Mouse (Mus musculus): ENCODE results near the gene Xlr4a.
A peak's percentile ranks its signal among the peaks of the same experiment; 100 is the strongest.
"Not testable (repeated sequence)": the region's sequence is repeated elsewhere in the genome, so short reads cannot be mapped to it uniquely, and the experiment has no call there.

Xlr4a gene

DNA sequence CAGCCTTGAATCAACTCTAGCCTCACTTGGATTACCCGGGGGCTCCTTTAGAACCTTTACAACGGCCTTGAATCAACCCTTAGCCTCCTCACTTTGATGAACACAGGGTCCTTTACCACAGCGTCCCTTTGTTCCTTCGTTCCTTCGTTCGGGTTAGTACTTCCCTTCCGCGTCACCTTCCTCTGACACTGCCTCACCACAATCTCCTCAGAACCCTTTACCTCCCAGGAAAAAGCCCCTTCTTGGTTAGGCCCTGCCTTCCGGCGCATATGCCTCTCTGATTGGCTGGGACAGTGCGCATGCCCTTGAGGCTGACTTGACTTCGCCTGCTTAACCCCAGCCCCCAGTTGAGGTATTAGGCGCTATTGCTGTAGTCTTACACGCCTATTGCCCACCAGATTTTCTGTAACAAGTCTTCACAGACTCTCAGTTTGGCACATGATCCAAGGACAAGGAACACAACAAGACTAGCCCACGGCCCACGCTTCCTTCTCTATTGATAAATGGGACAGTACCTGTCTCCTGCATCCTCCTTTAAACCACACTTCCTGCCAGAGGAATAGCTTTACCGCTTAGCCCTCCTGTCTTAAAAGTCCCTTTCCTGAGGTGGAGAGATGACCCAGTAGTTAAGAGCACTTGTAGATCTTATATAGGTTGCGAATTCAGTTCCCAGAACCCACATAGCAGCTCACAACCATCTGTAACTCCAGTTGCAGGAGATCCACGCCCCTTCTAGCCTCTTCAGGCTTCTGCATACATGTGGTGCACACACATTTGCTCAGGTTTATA lies at the start of gene Xlr4a:
Xlr4a (minus strand) TSS at position 212 of the 789 bp plus-strand sequence.
- not testable (repeated sequence) for DNase-seq (ENCODE audit: low spot score in 2 of 2)

DNA sequence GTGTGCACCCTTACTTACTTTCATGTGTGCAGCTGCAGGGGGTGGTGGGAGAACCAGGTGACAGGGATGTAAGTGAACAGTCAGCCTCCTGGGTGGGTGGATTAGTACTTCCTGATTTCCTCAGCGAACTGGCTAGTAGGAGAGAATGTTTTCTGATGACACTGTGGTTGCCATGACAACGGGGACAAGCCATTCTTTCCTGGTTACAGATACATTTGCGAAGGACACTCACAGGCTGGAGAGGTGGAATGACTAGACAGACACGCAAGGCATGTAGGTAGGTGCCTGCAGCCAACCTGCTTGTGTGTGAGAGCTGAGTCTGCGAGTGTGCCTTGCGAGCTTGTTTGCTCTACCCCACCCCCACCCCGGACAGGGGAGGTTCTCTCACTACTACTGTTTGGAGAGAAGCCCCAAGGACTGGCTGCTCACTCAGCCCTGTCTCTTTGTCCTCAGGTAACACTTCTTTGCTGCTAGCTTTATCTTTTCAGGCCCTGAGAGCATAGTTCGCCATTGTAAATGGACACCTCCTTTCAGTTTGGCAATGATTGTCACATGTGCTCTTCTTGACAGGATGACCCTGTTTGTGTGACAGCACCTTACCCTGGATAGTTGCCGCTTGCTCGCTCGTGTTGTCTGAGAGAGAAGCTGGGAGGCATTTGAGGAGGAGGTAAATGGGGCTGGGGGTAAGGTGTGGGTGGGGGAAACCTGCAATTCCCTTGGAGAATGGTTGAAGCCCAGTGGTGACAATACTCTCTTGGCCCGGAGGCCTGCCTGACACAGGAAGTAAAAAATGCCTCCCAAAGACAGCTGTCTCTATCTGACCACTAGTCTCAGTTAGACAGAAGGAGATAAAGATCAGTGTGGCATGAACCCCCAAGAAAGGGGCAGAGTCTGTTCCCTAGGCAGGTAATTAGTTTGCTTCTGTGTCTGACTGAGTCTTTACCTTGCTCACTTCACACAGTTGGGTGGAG lies 40.9 kb upstream of the Xlr4a start:
- not testable (repeated sequence) for DNase-seq (ENCODE audit: low spot score in 2 of 2)

DNA sequence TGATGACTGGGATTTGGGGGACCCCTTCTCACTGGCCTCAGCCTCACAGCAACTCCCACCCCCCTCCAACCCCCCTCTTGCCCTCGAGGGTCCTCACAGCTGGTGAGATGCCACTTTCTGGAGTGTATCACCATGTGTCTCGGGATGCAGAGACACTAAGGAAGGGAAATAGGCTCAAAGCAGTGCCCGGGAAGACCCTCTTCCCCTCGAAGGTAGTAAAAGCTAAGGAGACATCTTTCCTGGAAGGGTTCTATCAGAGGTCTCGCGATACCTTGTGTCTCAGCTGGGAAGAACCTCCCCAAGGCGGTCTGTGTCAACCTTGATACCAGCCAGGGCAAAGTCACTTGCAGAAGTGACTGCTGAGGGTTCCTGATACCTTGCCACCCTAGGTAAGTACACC lies 34.5 kb upstream of the Xlr4a start, which contains the start of gene Gm14685:
Gm14685 (plus strand) TSS at position 301 of the 400 bp plus-strand sequence.
- DNase-seq (ENCODE audit: low spot score in 2 of 2): not testable (repeated sequence)

DNA sequence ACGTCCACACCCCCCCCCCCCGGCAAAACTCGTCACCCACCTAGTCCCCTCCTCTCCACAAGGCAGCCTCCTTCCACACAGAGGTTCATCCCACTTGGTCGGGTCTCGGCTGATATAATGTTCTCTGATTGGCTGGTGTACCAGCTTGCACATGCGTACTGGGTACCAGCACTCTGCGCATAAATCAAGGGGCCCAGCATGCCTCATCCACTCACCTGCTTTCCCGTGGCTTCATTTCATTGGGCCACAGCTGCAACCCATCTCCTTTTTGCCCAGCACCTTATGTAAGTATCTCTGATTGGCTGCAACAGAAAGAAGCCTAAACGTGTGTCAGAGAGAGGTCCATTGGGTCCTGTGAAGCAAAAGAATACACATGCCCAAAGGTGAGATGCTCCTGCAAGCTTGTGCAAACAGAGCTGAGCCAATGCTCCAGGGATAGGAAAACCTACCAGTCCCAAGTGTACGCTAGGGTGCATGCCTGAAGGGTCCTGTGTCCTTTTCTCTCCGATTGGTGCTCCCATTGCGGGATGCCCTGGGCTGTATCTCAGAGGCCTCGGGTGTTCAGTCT lies 14.7 kb upstream of the Xlr4a start, which contains the start of gene Xlr3a:
Xlr3a (minus strand) TSS at position 155 of the 568 bp plus-strand sequence.
- DNase-seq (ENCODE audit: low spot score in 2 of 2): not testable (repeated sequence)

DNA sequence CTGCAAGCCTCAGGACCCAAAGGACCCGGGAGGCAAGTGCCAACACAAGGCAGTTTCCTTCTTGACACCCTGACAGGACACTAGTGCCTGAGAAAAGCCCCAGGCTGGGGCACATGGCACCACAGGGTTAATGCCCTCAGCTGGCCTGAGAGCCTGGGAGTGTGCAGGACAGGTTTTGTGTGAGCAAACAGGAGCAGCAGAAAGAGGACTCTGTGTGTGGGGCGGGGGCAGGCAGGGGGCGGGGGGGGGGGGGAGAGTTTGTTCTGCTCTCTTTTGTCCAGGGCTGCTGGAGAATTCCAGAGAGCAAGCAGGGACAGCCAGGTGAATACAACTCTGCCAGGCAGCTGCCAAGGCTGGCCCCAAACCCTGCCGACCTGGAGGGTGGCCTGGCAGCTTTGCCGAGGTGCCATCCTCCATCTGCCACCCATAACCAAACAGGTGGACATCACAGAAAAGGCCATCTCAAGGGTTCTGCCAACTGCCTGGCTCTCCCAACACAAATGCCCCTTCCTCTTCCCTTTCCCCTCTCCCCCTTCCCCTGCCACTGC lies 15.4 kb downstream of the Xlr4a start:
- not testable (repeated sequence) for DNase-seq (ENCODE audit: low spot score in 2 of 2)

DNA sequence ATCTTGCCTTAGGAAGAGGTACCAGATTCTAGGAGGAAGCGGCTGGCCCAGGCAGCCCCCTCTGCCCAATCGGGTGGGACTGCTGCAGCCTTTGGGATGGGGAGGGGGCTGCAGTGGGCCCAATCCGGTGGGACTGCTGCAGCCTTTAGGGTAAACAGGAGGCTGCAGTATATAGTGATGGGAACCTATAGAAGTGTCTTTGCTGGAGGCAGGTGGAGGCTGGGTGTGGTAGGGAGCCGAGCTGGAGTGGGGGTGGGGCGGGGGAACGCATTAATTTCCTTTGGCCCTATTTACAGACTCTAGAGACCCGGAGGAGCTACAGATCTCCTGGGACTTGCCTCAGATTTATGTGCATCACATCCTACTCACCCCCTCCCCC lies 17.9 kb downstream of the Xlr4a start, which contains the start of gene Pnma3:
Pnma3 (plus strand) TSS at position 373 of the 379 bp plus-strand sequence.
- DNase-seq (ENCODE audit: low spot score in 2 of 2): no peak

DNA sequence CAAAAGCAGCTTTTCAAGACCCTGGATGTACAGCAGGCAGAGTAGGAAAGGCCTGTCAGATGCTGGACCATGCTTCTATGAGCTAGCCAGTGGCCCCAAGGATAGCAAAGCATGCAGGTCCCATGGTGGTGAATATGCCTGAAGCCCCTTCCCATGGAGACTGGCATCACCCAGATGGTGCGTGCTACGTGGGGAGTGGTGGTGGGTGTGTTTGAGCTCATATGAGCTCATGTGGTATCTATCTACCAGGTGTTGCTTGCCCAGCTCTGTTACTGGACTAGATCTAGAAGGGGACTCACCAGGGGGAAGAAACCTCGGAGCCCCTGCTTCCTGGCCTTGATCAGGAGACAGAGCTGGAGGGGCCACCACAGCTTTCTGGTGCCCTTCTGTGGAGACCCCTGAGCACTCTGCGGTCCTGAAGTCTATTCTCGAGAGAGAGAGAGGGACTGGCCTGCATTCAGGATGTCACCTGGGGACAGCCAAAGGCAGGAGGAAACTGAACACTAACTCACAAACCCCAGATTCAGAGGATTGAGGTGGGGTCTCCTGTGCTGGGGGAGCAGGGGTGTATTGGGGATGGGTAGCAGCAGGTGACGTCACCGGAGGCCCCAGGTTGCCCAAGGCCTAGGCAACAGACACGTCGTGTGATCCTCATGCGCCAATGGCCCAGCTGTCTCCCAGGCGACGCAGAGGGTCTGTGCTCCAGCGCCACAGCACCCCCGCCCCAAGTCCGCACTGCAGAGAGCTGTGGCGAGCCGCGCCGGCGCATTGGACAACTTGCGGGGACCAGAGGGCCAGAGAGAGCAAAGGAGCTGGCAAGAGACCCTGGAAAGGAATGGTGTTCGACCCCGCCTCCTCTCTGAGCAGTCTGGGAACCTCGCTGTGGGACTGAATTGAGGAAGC lies 18.5 kb downstream of the Xlr4a start:
- DNase-seq (ENCODE audit: low spot score in 2 of 2): peak in 1 of 2 experiments; percentile 58

DNA sequence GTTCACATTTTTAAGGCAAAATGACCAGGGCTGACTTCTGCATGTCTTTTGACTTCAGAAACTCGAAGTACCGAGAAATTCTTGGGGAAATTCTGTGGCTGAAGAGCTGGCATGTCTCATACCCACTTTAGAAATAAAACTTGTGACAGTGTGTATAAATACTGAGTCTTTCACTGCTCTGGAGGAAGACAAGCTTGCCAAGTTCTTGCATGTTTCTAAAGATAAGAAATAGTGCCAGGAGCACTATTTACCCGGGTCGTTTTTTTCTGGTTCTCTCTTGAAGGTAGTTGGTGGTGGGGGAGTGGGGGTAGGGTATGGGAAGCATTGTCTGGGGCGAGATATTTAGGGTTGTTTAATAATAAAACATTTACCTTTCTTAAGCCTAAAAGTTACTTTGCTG lies 20.0 kb downstream of the Xlr4a start:
- DNase-seq (ENCODE audit: low spot score in 2 of 2): no peak

DNA sequence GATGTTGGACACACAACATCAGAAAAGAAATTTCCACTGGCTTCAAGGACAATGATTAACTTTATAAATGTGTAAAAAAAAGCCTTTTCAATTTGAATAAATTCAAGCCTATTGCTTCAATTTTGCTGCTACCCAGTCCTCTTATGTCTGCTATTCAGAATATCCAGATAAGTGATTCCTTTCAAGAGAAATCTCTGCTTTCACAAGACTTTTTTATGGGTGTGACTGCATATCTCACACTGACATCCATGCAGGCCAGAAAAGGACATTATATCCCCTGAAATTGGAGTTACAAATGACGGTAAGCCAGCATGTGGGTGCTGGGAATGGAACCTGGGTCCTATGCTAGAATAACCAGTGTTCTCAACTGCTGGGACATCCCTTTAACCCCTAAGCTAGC lies 20.8 kb downstream of the Xlr4a start:
- no peak for DNase-seq (ENCODE audit: low spot score in 2 of 2)

DNA sequence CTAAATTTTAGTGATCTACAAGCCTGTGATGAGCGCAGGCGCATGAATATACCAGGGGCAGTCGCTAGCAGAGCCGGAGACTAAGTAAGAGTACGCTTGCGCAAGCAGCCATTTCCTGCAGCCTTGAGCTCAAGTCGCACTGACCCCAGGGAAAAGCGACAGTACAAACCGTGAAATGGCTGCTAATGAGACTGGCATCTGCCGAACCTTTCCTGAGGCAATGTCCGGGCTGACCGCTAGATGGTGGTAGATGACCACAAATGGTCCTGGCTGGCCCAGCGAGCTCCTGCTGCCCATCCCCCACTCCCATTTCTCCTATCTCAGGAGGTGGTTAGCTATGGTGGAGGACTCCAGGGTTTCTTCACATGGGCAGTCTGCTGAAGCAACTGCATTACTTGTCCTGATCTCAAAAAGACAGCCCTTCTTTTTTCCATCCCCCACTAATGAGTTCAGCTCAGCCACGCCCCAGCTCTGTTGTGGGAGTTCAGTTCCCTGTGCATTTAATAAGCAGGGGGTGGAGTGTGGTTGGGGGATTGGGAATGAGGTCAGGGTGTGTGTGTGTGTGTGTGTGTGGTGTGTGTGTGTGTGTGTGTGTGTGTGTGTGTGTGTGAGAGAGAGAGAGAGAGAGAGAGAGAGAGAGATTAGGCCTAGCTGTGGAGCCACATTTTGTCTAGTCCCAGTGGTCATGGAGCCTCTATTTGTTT lies 28.3 kb downstream of the Xlr4a start:
- DNase-seq (ENCODE audit: low spot score in 2 of 2): peak; percentile 83 to 92

DNA sequence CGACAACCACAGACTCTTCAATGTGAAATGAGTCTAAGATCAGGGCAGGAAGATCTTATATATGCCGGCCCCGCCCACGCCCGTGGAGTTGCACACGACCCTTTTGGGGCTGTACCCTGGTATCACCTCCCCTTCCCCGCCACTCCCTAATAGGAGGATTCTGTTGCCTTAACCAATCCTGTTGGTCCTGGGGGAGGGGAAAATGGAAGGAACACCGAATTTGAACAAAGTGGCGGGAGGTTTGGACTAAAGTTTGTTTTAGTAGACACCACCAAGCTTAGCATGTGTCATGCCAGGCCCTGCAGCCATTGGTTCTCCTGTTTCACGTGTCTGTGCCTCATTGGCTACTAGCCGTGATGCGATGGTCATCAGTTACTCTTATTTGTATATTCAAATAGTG lies 42.6 kb downstream of the Xlr4a start:
- DNase-seq (ENCODE audit: low spot score in 2 of 2): no peak

DNA sequence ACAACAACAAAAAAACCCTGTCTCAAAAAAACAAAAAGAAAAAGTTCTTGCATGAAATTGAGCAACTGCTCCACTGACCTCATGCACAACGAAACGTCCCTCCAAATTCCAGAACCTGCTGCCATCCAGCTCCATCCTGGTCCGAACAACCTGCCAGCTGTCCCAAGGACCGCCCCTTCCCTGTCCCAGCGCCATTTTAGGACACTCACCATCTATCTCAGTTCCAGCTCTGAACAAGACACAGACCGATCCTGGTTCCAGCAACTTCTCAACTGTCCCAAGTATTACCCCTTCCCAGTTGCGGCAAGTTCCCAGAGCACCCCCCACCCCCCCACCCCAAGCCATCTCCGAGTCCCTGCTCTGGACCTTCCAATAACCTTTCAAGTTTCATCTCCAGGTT lies 43.4 kb downstream of the Xlr4a start:
- no peak for DNase-seq (ENCODE audit: low spot score in 2 of 2)

DNA sequence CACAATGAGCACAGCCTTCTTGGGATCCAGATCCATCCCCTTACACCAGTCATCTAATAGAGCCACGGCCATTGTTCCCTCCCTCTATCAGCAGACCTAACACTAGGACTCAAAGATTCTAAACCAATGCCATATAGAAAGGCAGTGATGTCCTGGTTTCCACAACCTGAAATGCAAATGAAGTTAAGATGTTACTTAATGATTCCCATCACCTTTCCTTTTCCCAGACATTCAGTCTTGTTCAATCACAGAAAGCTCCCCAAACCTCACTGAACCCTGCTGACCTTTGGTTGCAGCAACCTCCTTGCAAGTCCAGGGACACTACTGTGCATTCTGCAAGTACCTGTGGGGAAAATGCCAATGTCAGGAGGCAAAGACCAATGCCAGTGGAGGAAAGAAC lies 45.3 kb downstream of the Xlr4a start, which contains the start of gene Pnma5:
Pnma5 (minus strand) TSS at position 101 of the 400 bp plus-strand sequence.
- DNase-seq (ENCODE audit: low spot score in 2 of 2): no peak

All from urinary bladder, postnatal 4 days (tissue).